9 mouse cellular contexts compared by ENCODE assay signal in genomic region chr11:110572548-110572947, GRCm38 (mm10).
DNase-seq lines count a peak whose midpoint lies in the region; TF ChIP-seq lines count a peak whose summit lies in the region.
"Had no signal": no experiment of that assay in that cellular context is flagged by ENCODE, and none has a peak within 500 bp of the region (broad histone marks: within the 10 kb centered on the region; RNA-seq: fewer than 3 reads in every experiment).

No protein-coding gene starts in this region.

- TF ChIP-seq RAD21 in CH12.LX (IDR thresholded peaks at IDR 0.05; ENCODE audit: low read depth, low read length): peak; percentile 95

- no peaks in the 10 kb centered on the region for H3K79me2 ChIP-seq in CH12.LX (replicated peaks; ENCODE audit: control insufficient read depth, extremely low read depth, insufficient read depth, poor library complexity, severe bottlenecking)

- H3K9ac ChIP-seq in CH12.LX (ENCODE audit: insufficient read depth, low read depth): no peak overlapping the region
- H3K9ac ChIP-seq: limb, embryonic 15.5 days had no signal

- no peaks in the 10 kb centered on the region for H3K27me3 ChIP-seq in cerebellum, adult 2 months (ENCODE audit: control insufficient read depth, insufficient read depth, low read length)
- no peaks in the 10 kb centered on the region for H3K27me3 ChIP-seq in CH12.LX (replicated peaks)
- H3K27me3 ChIP-seq in splenic B cell, adult 2 months (ENCODE audit: control insufficient read depth, insufficient read depth, low read length, poor library complexity, severe bottlenecking): no peaks in the 10 kb centered on the region
- H3K27me3 ChIP-seq: limb, embryonic 15.5 days had no signal

- 52% methylated on average over 10 of the region's 10 CpGs for WGBS in cerebellum, adult 2 months

- no peaks in the 10 kb centered on the region for H3K4me1 ChIP-seq in cerebellum, adult 2 months (ENCODE audit: control insufficient read depth, insufficient read depth, low read length)
- peaks cover 2 to 9% of the 10 kb centered on the region in 2 experiments; a peak in 1 of 4 replicates for H3K4me1 ChIP-seq in CH12.LX (ENCODE audit: control insufficient read depth in 1 of 2, insufficient read depth in 2 of 2)
- H3K4me1 ChIP-seq: limb, embryonic 15.5 days had no signal

- no peaks in the 10 kb centered on the region for H3K36me3 ChIP-seq in CH12.LX (replicated peaks in 1 of 2; ENCODE audit: control insufficient read depth in 1 of 2, insufficient read depth in 1 of 2, low read length in 1 of 2)
- H3K36me3 ChIP-seq in splenic B cell, adult 2 months (ENCODE audit: control insufficient read depth, insufficient read depth, low read length, poor library complexity, severe bottlenecking): no peaks in the 10 kb centered on the region
- H3K36me3 ChIP-seq: limb, embryonic 15.5 days had no signal

- dilution Hi-C loops in CH12.LX (cut with MboI; ENCODE audit: extremely low pct_ligation_motif_present, extremely low pct_unique_long_range_greater_than_20kb, low sequenced_read_pairs): no loop called here

- peak; percentile 50; the same call in 1 of the 2 replicates for TF ChIP-seq CTCF in cerebellum, adult 2 months (IDR thresholded peaks at IDR 0.05; ENCODE audit: borderline replicate concordance, insufficient read depth, low read depth, low read length)
- TF ChIP-seq CTCF in CH12.LX (conservative IDR thresholded peaks at IDR 0.05 in 1 of 2, IDR thresholded peaks at IDR 0.05 in 1 of 2; ENCODE audit: low read depth in 2 of 2, low read length in 2 of 2): peak; percentile 45 to 93
- TF ChIP-seq CTCF in layer of hippocampus, adult 2 months (conservative IDR thresholded peaks at IDR 0.05): peak; percentile 95

- no peak overlapping the region for H3K27ac ChIP-seq in cerebellum, adult 2 months (ENCODE audit: insufficient read depth, low read length)
- H3K27ac ChIP-seq in CH12.LX (ENCODE audit: insufficient read depth, low read depth): no peak overlapping the region
- H3K27ac ChIP-seq in layer of hippocampus, adult 2 months: no peak overlapping the region
- H3K27ac ChIP-seq: limb, embryonic 15.5 days had no signal

- peak overlapping the region; percentile 93 for H3K4me2 ChIP-seq in CH12.LX (ENCODE audit: insufficient read depth, low read depth, poor library complexity, severe bottlenecking)
- H3K4me2 ChIP-seq: limb, embryonic 15.5 days had no signal

- H3K4me3 ChIP-seq in cerebellum, adult 2 months (replicated peaks; ENCODE audit: insufficient read depth, low read depth, low read length): no peak overlapping the region
- no peak overlapping the region for H3K4me3 ChIP-seq in CH12.LX (replicated peaks in 1 of 3; ENCODE audit: low read depth in 2 of 3, low read length in 2 of 3, poor library complexity in 1 of 3)
- H3K4me3 ChIP-seq in layer of hippocampus, adult 2 months: no peak overlapping the region
- H3K4me3 ChIP-seq: limb, embryonic 15.5 days had no signal

- H3K9me3 ChIP-seq in CH12.LX (replicated peaks; ENCODE audit: low read length): no peaks in the 10 kb centered on the region
- H3K9me3 ChIP-seq: limb, embryonic 15.5 days had no signal

- in situ Hi-C loops in CH12.LX (cut with MboI; ENCODE audit: low pct_ligation_motif_present, low pct_unique_long_range_greater_than_20kb, low sequenced_read_pairs): no loop called here

- no peak for TF ChIP-seq EP300 in CH12.LX (IDR thresholded peaks at IDR 0.05; ENCODE audit: low read length)

- no peak for TF ChIP-seq POLR2A in cerebellum, adult 2 months (IDR thresholded peaks at IDR 0.05; ENCODE audit: borderline replicate concordance, insufficient read depth, low read length)
- no peak for TF ChIP-seq POLR2A in CH12.LX (IDR thresholded peaks at IDR 0.05; ENCODE audit: low read depth, low read length)

- peak; percentile 6 to 7 for DNase-seq in cerebellum, adult 2 months
- DNase-seq in cerebellum, adult 11-12 months: no peak
- peak; percentile 79 for DNase-seq in CH12.LX (ENCODE audit: extremely low read depth)
- peak; percentile 13 to 19 for DNase-seq in cerebellum, postnatal 36 days
- peak; percentile 6 for DNase-seq in gonadal fat pad, adult 2 months (ENCODE audit: low read depth)
- peak; percentile 58 to 59 for DNase-seq in layer of hippocampus, adult 2 months (ENCODE audit: low spot score in 2 of 2)
- DNase-seq in lung, postnatal 25 days (ENCODE audit: low spot score): peak; percentile 11
- peak; percentile 31 for DNase-seq in splenic B cell, adult 2 months (ENCODE audit: low read depth, low spot score)

TF ChIP-seq in CH12.LX, 34 proteins besides CTCF, POLR2A, EP300 and RAD21:
- TF ChIP-seq MEF2A (IDR thresholded peaks at IDR 0.05; ENCODE audit: borderline replicate concordance, low read depth, low read length) (no peak), IRF4 (IDR thresholded peaks at IDR 0.05; ENCODE audit: low read depth, low read length) (0 out of 2 replicates have a peak, but pooled peaks have one; percentile 8), CHD2 (IDR thresholded peaks at IDR 0.05; ENCODE audit: low read length) (no peak), TBP (conservative IDR thresholded peaks at IDR 0.05; ENCODE audit: low read depth, low read length) (no peak), NELFE (IDR thresholded peaks at IDR 0.05; ENCODE audit: low read depth, low read length) (no peak), SIN3A (IDR thresholded peaks at IDR 0.05; ENCODE audit: low read length) (0 out of 2 replicates have a peak, but pooled peaks have one; percentile 19), MAX (IDR thresholded peaks at IDR 0.05; ENCODE audit: low read length) (peak; percentile 79), GABPA (IDR thresholded peaks at IDR 0.05; ENCODE audit: insufficient replicate concordance, low read depth, low read length) (no peak), TCF12 (IDR thresholded peaks at IDR 0.05; ENCODE audit: low read depth, low read length) (no peak), BHLHE40 (IDR thresholded peaks at IDR 0.05; ENCODE audit: low read depth, low read length) (peak; percentile 80), MAFK (IDR thresholded peaks at IDR 0.05; ENCODE audit: insufficient replicate concordance, low read length) (no peak), ZMIZ1 (IDR thresholded peaks at IDR 0.05; ENCODE audit: low read depth, low read length) (no peak), ETS1 (conservative IDR thresholded peaks at IDR 0.05; ENCODE audit: low read depth, low read length) (no peak), NRF1 (IDR thresholded peaks at IDR 0.05; ENCODE audit: low read depth, low read length) (no peak), JUN (IDR thresholded peaks at IDR 0.05; ENCODE audit: insufficient read depth, low read depth, low read length) (no peak), USF2 (conservative IDR thresholded peaks at IDR 0.05; ENCODE audit: low read depth, low read length) (no peak), ELF1 (IDR thresholded peaks at IDR 0.05; ENCODE audit: low read depth, low read length) (no peak), JUND (conservative IDR thresholded peaks at IDR 0.05; ENCODE audit: low read depth, low read length) (no peak), ZNF384 (IDR thresholded peaks at IDR 0.05; ENCODE audit: low read depth, low read length) (no peak), ZKSCAN1 (IDR thresholded peaks at IDR 0.05; ENCODE audit: borderline replicate concordance, low read depth, low read length) (no peak), HCFC1 (IDR thresholded peaks at IDR 0.05; ENCODE audit: low read depth, low read length) (no peak), KAT2A (IDR thresholded peaks at IDR 0.05; ENCODE audit: insufficient replicate concordance, low read length) (no peak), USF1 (IDR thresholded peaks at IDR 0.05; ENCODE audit: low read depth, low read length) (no peak), PAX5 (IDR thresholded peaks at IDR 0.05; ENCODE audit: low read length) (no peak), E2F4 (IDR thresholded peaks at IDR 0.05; ENCODE audit: insufficient replicate concordance, low read depth, low read length) (no peak), MAZ (IDR thresholded peaks at IDR 0.05; ENCODE audit: low read depth, low read length) (no peak), RCOR1 (conservative IDR thresholded peaks at IDR 0.05; ENCODE audit: low read depth, low read length) (no peak), MXI1 (IDR thresholded peaks at IDR 0.05; ENCODE audit: low read depth, low read length) (peak; percentile 61; the same call in 1 of the 2 replicates), ZC3H11A (IDR thresholded peaks at IDR 0.05; ENCODE audit: low read depth, low read length) (peak; percentile 34; the same call in 1 of the 2 replicates), SMC3 (IDR thresholded peaks at IDR 0.05; ENCODE audit: low read depth, low read length) (peak; percentile 84), MYC (IDR thresholded peaks at IDR 0.05; ENCODE audit: low read depth, low read length) (peak; percentile 95; the same call in 1 of the 2 replicates), POLR2AphosphoS2 (IDR thresholded peaks at IDR 0.05; ENCODE audit: low read depth, low read length) (no peak), CHD1 (IDR thresholded peaks at IDR 0.05; ENCODE audit: low read depth, low read length) (peak; percentile 80; the same call in 1 of the 2 replicates), UBTF (IDR thresholded peaks at IDR 0.05; ENCODE audit: low read depth, low read length) (no peak)
